Mouse (Mus musculus) embryonic facial prominence, embryonic 11.5 days (tissue): ENCODE measurements around the gene Adora1. TPM values are rescaled to one million over a fixed set of nuclear protein-coding genes. Genes with fewer than 3 reads are reported as not detected.
A peak's percentile ranks its signal among the peaks of the same experiment; 100 is the strongest.

Experiments
- ATAC-seq: fragments of 200-750 bp; cut with Nextera tagmentation; replicated peaks from 2 replicates; pipeline ENCODE4 v1.8.0; 2017; ENCODE audit warnings: low read depth; ENCODE audit not compliant: insufficient number of reproducible peaks, low FRiP score, low TSS enrichment
- DNase-seq: peaks from one replicate; pipeline ENCODE4 v3.0.0-alpha.2; 2015; ENCODE audit warnings: low spot score
- H3K27ac ChIP-seq: fragments of 300-500 bp; sonication (generic); replicated peaks from 2 replicates; pipeline ENCODE4 v1.5.1; 2014; ENCODE audit warnings: mild to moderate bottlenecking, low read depth, low read length, control low read depth
- H3K27me3 ChIP-seq: fragments of 300-500 bp; sonication (generic); 2 replicates; pipeline ENCODE4 v1.6.1; 2014; ENCODE audit warnings: mild to moderate bottlenecking, low read length, moderate library complexity, mixed read lengths; ENCODE audit not compliant: control insufficient read depth, insufficient read depth
- H3K36me3 ChIP-seq: fragments of 300-500 bp; sonication (generic); replicated peaks from 2 replicates; pipeline ENCODE4 v1.6.1; 2014; ENCODE audit warnings: low read depth, mild to moderate bottlenecking, low read length, moderate library complexity, mixed read lengths; ENCODE audit not compliant: control insufficient read depth, insufficient read depth
- H3K4me1 ChIP-seq: fragments of 300-500 bp; sonication (generic); 2 replicates; pipeline ENCODE4 v1.6.1; 2014; ENCODE audit warnings: low read length, mixed read lengths; ENCODE audit not compliant: control insufficient read depth, insufficient read depth
- H3K4me2 ChIP-seq: fragments of 300-500 bp; sonication (generic); 2 replicates; pipeline ENCODE4 v1.6.1; 2014; ENCODE audit warnings: low read depth, mild to moderate bottlenecking, control low read depth, low read length, moderate library complexity
- H3K4me3 ChIP-seq: fragments of 300-500 bp; sonication (generic); 2 replicates; pipeline ENCODE4 v1.5.1; 2014; ENCODE audit warnings: low read depth, low read length, control low read depth
- H3K9ac ChIP-seq: fragments of 300-500 bp; sonication (generic); replicated peaks from 2 replicates; pipeline ENCODE4 v1.6.1; 2014; ENCODE audit warnings: mild to moderate bottlenecking, control low read depth, low read length
- H3K9me3 ChIP-seq: fragments of 300-500 bp; sonication (generic); replicated peaks from 2 replicates; pipeline ENCODE4 v1.6.1; 2016; ENCODE audit warnings: mild to moderate bottlenecking, low read length, inconsistent platforms, mixed read lengths; ENCODE audit not compliant: control insufficient read depth
- WGBS: fragments of 180-500 bp; shearing (Covaris S2); extraction: QIAGEN DNeasy Blood & Tissue Kit; methylation state at CpG from one replicate; pipeline ENCODE4 v1.1.7; 2014; 5-methylcytosine and 5-hydroxymethylcytosine counted together
- polyA plus RNA-seq: library from polyadenylated mRNA; unstranded; fragments of >200 nt; fragmentation: Nextera tagmentation; extraction: Ambion mirVana; gene quantifications from 2 replicates; pipeline ENCODE4 v1.2.1, GENCODE M21; 2014

The Adora1 gene
- polyA plus RNA-seq, 1 experiment from 2014 or later = 0.60 TPM

DNA sequence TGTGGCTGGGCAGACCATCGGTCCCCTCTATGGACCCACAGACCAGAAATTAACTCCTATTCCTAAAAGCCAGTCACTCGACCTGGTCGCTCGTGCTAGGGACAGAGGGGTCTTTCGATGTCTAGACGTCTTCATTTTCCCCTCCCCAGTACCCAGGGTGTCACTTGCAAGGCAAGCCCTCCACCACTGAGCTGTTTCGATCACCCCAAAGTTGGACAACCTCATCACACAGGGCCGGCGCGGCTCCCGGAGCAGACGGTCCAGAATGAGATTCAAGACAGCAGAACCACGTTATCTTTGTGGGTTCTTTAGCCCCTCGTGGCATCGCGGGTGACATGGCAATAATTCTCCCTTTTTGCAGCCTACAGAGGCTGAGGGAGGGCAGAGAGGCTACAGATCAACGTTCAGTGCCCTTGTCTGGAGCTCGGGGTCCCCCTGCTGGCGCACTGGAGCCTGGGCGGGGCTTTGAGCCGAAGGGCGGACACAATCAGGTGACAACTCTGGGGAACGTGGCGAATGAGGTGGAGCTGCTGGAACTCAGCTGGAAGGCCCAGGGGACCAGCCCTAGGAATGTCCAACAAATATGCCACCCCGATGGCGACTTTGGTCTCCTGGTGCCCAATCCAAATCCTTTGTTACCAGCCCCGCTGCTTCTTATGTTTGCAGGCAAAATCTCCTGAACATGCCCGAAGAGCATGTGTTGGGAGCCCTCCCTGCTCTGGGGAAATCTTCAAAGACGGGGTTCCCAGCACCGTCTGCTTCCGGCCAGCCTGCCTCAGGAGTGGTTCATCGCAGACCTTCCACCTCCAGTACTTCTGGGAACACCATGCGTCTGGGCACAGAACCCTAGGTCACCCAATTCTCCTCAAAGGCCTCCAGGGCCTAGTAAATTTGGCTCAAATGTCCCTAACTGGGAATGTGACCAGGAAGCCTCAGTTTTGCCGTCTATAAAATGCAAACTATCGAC lies 9.0 kb upstream of the Adora1 start:
- Histone ChIP-seq H3K9me3 (no peaks in the 10 kb centered on the region), H3K27ac (no peak overlapping the region), H3K4me1 (no peaks in the 10 kb centered on the region), H3K4me3 (no peak overlapping the region), H3K36me3 (no peaks in the 10 kb centered on the region), H3K4me2 (peak overlapping the region; percentile 5), H3K27me3 (no peaks in the 10 kb centered on the region), H3K9ac (peak overlapping the region; percentile 33)
- peak; percentile 90 for DNase-seq
- 23% methylated on average over 35 of the region's 35 CpGs for WGBS
- peak; percentile 60; the same call in 1 of the 2 replicates for ATAC-seq

DNA sequence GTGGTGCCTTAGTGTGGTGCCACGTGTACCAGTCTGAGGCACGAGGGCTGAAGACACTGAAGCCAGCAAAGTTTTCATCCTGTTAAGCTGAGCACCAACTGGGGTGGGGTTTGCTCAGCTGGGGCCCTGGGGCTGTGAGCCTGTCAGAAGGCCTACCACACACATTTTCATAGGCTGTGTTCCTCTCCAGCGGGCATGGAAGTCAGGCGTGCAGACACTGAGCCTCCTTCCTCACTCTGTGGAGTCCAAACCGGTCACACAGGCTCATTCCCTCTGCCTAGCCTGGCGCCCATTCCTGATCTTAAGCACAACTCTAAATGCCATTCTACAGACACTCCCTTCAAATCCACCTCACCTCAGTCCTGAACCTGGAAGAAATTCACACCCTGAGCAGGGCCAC lies 8.3 kb upstream of the Adora1 start:
- no peak overlapping the region for H3K4me2 ChIP-seq
- no peaks in the 10 kb centered on the region for H3K9me3 ChIP-seq
- no peaks in the 10 kb centered on the region for H3K36me3 ChIP-seq
- H3K4me1 ChIP-seq = no peaks in the 10 kb centered on the region
- ATAC-seq (no peak), DNase-seq (no peak)
- H3K4me3 ChIP-seq = no peak overlapping the region
- no peak overlapping the region for H3K27ac ChIP-seq
- no peak overlapping the region for H3K9ac ChIP-seq
- WGBS = 65% methylated on average over 6 of the region's 6 CpGs
- no peaks in the 10 kb centered on the region for H3K27me3 ChIP-seq

DNA sequence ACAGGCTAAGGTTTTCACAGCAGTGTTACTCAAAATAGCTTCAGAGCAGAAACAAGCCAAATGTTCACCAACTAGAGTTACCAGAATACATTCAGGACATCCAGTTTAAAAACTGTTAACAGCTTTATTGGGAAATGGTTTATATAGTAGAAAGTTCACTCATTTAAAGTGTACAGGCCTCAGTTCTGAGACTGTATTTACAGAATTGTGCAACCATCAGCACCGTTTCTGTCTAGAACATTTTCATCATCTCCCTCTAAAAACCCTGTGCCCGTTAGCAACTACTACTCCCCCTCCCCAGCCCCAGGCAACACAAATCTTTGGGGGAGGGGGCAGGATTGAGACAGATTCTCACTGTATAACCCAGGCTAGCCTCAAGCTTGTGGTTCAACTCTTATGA lies 7.1 kb upstream of the Adora1 start:
- no peak for DNase-seq

DNA sequence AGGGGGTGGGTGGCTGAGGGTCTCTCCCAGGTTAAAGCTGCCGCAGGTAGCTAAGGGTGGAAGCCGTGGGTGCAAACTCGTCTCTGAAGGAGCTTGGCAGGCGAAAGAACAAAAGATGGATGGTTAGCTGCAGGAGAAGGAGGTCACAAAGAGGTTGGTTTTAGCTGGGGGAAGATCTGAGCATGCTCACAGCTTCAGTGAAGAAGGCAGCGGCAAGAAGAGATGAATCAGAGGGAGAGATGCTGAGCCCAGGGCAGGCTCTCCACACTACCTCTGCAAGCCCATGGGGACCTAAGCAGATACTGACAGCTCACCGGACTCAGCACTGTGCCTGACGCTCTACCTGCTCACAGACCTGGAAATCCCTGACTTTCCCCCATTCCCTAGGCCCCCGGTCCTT lies 6.1 kb upstream of the Adora1 start:
- 78% methylated on average over 8 of the region's 8 CpGs for WGBS
- Histone ChIP-seq H3K36me3 (no peaks in the 10 kb centered on the region), H3K9me3 (no peaks in the 10 kb centered on the region), H3K4me2 (no peak overlapping the region), H3K9ac (no peak overlapping the region), H3K27ac (no peak overlapping the region), H3K27me3 (peaks cover 2% of the 10 kb centered on the region), H3K4me1 (no peaks in the 10 kb centered on the region), H3K4me3 (no peak overlapping the region)
- ATAC-seq (no peak), DNase-seq (no peak)

More for the DNA sequence above, 7.1 kb upstream of the Adora1 start:
- Histone ChIP-seq H3K27ac (no peak overlapping the region), H3K9me3 (no peaks in the 10 kb centered on the region), H3K27me3 (no peaks in the 10 kb centered on the region), H3K9ac (no peak overlapping the region), H3K4me2 (no peak overlapping the region), H3K4me1 (no peaks in the 10 kb centered on the region), H3K36me3 (no peaks in the 10 kb centered on the region), H3K4me3 (no peak overlapping the region)
- no peak for ATAC-seq
- WGBS = 75% methylated on average over 2 of the region's 2 CpGs

DNA sequence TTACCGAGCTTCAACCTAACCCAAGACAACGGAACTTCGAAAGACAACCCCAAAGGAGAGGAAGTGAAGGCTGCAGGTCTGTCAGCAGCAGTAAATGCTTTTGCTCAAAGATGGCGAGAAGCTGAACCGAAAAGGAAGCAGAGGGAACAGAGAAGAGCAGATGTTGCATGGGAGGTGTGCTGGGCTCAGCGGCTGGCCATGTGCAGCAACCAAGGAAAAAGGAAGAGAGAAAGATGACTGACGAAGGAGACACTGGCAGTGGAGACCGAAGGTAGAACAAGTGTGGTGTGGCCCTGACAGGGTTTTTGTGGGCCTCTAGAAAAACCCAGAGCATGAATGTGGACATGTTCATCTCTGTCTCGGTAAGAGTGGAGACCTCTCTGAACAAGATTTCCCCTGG lies 5.5 kb upstream of the Adora1 start:
- Histone ChIP-seq H3K27me3 (peaks cover 8% of the 10 kb centered on the region), H3K4me1 (no peaks in the 10 kb centered on the region)
- WGBS = 82% methylated on average over 9 of the region's 9 CpGs

DNA sequence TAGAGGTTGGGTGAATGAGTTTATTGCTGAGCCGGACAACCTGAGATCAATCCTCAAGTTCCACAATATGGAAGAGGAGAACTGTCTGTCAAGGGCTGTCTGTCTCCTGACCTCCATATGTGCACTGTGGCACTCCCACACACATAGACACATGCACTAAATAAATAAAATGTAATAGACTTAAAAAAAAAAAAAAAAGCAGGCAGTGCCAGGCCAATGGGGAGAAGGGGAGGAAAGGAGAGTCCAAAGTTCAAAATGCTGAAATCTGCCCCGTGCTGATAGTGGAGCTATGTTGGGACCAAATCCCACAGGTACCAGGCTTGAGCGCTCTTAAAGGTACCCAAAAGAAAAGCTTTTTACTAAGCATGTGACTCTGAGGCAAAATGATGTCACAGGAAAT lies 2.2 kb upstream of the Adora1 start:
- no peak overlapping the region for H3K4me3 ChIP-seq
- no peak overlapping the region for H3K9ac ChIP-seq
- no peaks in the 10 kb centered on the region for H3K9me3 ChIP-seq
- no peaks in the 10 kb centered on the region for H3K36me3 ChIP-seq
- peaks cover 37% of the 10 kb centered on the region for H3K27me3 ChIP-seq
- H3K27ac ChIP-seq = no peak overlapping the region
- no peaks in the 10 kb centered on the region for H3K4me1 ChIP-seq
- ATAC-seq = no peak
- WGBS = 80% methylated on average over 3 of the region's 3 CpGs
- no peak for DNase-seq
- H3K4me2 ChIP-seq = no peak overlapping the region

More for the DNA sequence above, 5.5 kb upstream of the Adora1 start:
- ATAC-seq = no peak
- H3K27ac ChIP-seq = no peak overlapping the region
- H3K9ac ChIP-seq = no peak overlapping the region
- no peak overlapping the region for H3K4me2 ChIP-seq
- DNase-seq = no peak
- no peak overlapping the region for H3K4me3 ChIP-seq
- no peaks in the 10 kb centered on the region for H3K36me3 ChIP-seq
- no peaks in the 10 kb centered on the region for H3K9me3 ChIP-seq

DNA sequence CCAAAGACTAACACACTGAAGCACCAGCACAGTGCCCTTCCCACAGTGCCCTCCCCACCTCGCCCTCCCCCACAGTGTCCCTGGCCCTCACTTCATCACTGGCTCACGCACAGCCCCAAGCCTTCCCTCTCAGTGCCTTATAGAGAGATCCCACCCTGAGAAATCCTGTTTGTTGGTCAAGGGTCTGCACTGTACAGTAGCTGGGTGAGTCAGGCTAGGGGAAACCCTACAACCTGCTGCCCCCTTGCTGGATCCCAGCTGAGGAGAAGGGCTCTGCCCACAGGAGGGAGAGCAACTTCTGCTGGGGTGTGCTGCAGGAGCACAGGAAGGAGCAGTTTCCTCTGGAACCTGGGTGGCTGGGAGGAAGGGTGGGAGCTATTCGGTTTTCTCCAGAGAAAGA lies 911 bp upstream of the Adora1 start:
- H3K27ac ChIP-seq = no peak overlapping the region
- H3K4me1 ChIP-seq = no peaks in the 10 kb centered on the region
- WGBS = 24% methylated on average over 3 of the region's 3 CpGs
- DNase-seq = no peak
- peaks cover 37% of the 10 kb centered on the region for H3K27me3 ChIP-seq
- no peak overlapping the region for H3K9ac ChIP-seq
- H3K4me2 ChIP-seq = no peak overlapping the region
- ATAC-seq = no peak
- H3K4me3 ChIP-seq = no peak overlapping the region
- no peaks in the 10 kb centered on the region for H3K36me3 ChIP-seq
- H3K9me3 ChIP-seq = no peaks in the 10 kb centered on the region
